Mouse (Mus musculus) cerebellum, adult 2 months (tissue): ENCODE data around the gene Sfta2.

Source experiments
- CTCF ChIP-seq: fragments of 200-500 bp; IDR thresholded peaks from 2 replicates; pipeline ENCODE4 v1.5.1; 2011; ENCODE audit warnings: low read depth, mild to moderate bottlenecking, control low read depth, low read length, moderate library complexity, borderline replicate concordance; ENCODE audit not compliant: insufficient read depth
- POLR2A ChIP-seq: fragments of 200-500 bp; IDR thresholded peaks from 2 replicates; pipeline ENCODE4 v1.6.1; 2011; ENCODE audit warnings: low read length, control low read depth, borderline replicate concordance; ENCODE audit not compliant: insufficient read depth

- TF ChIP-seq POLR2A, result no peak
- peak; percentile 82 for TF ChIP-seq CTCF
Observed at GRCm38 (mm10) chr17:35590410-35591218, 10.7 kb upstream of the Sfta2 start.
